Mouse (Mus musculus): ENCODE results near the gene Siglece.

Siglece gene

GRCm38 (mm10) chr7:43660002-43660401 lies at the start of gene Siglece:
TSS of gene Siglece (minus strand) at chr7:43660161.
- DNase-seq (ENCODE audit: inconsistent age in 2 of 2, low spot score in 1 of 2) = no peak

DNA sequence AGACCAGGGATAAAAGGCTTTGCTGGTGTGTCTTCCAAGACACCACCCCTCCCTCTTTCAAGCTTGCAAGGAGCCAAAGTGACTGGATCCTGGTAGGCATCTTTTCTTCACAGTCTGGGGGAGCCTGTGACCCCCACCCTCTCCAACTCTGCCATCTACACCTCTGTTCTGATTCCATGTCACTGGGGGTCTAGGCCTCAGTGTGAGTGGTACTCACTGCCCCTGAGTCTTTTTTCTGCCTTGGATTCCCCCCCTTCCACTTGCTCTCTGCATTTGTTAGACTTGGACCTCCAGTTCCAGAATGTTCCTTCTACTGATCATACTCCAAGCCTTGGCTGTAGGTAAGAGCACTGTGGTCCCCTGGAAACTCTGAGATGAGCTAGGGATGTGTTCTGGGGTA lies 30.2 kb upstream of the Siglece start, which contains the start of gene Klk14:
Klk14 (plus strand) TSS at position 301 of the 400 bp plus-strand sequence.
- no peak for DNase-seq (ENCODE audit: inconsistent age in 2 of 2, low spot score in 1 of 2)

GRCm38 (mm10) chr7:43685088-43685487 lies 25.1 kb upstream of the Siglece start:
- DNase-seq (ENCODE audit: inconsistent age in 2 of 2, low spot score in 1 of 2) = no peak

- DNase-seq (ENCODE audit: inconsistent age in 2 of 2, low spot score in 1 of 2) = peak in 1 of 2 experiments; percentile 25
These were observed 22.6 kb upstream of the Siglece start for GRCm38 (mm10) chr7:43682511-43682910.

DNA sequence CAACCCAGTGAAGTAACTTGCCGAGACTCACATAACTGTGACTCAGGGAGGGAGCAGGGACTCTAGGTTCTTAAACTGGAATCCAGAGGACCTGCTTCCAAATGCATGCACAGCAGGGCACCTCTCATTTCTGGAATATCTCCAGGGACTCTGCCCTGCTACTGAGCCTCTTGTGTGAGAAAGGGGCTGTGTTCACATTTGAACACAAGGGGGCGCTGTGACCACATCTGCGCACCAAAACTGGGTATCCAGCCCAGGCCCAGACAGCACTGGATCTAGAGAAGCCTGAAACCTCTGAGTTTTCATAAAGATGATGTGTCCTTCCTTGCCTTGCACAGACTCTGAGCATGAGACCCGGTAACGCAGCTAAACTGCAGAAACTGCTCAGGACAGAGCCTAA lies 21.0 kb upstream of the Siglece start:
- peak; percentile 49 to 83 for DNase-seq (ENCODE audit: inconsistent age in 2 of 2, low spot score in 1 of 2)

GRCm38 (mm10) chr7:43678517-43678916 lies 18.6 kb upstream of the Siglece start:
- peak; percentile 49 to 80 for DNase-seq (ENCODE audit: inconsistent age in 2 of 2, low spot score in 1 of 2)

- peak in 1 of 2 experiments; percentile 21 for DNase-seq (ENCODE audit: inconsistent age in 2 of 2, low spot score in 1 of 2)
These were observed 15.1 kb upstream of the Siglece start for GRCm38 (mm10) chr7:43675091-43675490.

DNA sequence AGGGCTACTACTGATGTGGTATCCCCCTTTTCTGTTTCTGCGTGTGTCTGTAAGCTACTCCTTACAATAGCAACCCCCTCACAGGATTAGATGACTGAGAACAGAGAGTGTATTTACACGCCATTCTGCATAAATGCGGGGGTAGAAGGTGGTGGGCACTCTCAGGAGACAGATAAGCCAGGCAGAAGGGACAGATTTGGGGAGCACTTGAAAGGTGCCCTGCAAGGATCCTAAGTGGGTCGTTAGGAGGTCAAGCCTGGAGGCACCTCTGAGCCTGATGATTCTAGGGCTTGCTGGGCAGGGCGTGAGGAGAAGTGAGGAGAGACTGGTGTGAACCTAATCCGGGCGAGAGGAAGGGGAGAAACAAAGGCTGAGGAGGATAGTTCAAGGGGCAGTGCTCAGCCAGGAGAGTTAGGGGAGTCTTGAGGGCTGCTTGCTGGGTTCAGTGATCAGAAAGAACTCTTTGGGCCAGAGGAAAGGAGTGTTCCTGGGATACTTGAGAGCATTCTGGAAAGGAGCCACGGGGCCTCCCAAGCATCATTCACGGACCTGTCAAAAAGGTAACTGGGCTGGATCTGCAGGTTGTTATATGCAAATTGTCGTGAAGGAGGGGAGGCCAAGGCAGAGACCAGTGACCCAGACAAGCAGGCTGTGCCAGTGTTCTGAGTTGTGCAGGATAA lies 12.8 kb upstream of the Siglece start:
- DNase-seq (ENCODE audit: inconsistent age in 2 of 2, low spot score in 1 of 2) = peak; percentile 30 to 70

DNA sequence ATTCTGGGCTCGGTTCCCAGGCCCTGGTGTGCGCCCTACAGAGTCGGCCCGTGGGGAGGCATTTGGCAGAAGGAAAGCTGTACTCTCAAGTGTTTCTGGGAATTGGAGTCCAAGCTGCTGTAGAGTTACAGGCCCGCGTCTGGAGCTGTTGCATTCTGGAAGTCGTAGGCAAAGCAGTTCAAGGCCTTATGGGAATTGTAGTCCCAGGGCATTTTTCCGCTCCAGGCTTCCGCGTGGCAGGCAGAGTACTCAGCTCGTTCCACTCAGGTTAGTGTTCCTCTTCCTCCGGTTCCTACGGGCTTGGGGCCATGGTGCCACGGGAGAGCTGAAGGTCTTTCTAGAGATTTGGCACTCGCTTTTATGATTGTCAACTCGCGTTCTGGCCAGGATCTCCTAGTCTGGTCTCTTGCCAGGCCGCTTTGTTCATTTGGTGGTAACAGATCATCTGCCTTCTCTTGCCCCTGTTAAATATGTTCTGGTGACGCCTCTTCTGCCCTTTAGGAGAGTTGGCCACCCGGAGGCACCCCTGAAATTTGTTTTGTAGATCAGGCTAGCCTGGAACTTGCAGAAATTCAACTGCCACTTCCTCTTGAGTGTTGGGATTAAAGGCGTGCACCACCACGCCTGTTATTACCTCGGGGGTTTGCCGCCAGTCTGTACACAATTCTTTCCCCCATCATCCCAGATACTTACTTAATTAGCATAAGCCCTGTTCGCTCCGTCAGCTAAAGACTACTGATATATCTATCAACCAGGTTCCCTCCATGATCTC lies 12.0 kb upstream of the Siglece start, which contains the start of gene Ctu1:
Ctu1 (plus strand) TSS at position 208 of the 772 bp plus-strand sequence.
- peak; percentile 94 to 97 for DNase-seq (ENCODE audit: inconsistent age in 2 of 2, low spot score in 1 of 2)

- peak; percentile 40 to 60 for DNase-seq (ENCODE audit: inconsistent age in 2 of 2, low spot score in 1 of 2)
These were observed 11.3 kb upstream of the Siglece start for GRCm38 (mm10) chr7:43671064-43671808.

DNA sequence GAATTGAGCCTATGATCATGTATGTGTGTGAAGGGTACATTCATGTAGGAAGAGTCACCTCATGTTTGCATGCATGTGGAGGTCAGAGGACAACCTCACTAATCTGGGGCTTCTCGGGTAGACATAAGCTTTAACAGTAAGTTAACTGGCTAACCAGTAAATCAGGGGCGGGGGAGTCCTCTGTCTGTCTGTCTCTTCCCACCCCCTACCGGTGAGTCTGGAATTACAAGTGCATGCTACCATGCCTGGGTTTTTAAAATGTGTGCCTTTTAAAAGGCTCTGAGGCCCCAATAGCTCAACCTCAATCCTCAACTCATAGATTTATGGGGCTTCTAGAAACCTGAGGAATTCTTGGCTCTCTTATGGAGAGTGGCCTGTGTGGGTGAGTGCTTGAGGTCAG lies 8.6 kb upstream of the Siglece start:
- DNase-seq (ENCODE audit: inconsistent age in 2 of 2, low spot score in 1 of 2) = peak in 1 of 2 experiments; percentile 63

- DNase-seq (ENCODE audit: inconsistent age in 2 of 2, low spot score in 1 of 2) = peak in 1 of 2 experiments; percentile 80
These were observed 7.3 kb upstream of the Siglece start for GRCm38 (mm10) chr7:43667221-43667620.

DNA sequence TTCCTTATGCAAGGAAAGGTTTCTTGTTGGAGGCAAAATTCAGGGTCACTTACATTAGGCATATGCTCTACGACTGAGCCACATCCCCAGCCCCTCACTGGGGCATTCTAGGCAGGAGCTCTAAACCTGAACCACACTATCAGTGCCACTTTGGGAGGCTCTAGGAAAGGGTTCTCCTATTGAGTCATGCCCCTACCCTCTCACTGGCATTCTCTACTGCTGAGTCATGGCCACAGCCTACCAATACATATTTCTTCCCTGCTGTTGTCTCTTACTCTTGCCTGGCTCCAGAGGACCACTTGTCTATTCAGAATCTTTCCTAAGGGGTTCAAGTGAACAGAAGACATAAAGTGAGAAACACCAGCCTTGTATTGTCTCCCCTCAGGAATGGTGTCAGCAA lies 2.8 kb upstream of the Siglece start:
- DNase-seq (ENCODE audit: inconsistent age in 2 of 2, low spot score in 1 of 2) = peak; percentile 71 to 83

GRCm38 (mm10) chr7:43656232-43656631 lies 3.7 kb downstream of the Siglece start:
- DNase-seq (ENCODE audit: inconsistent age in 2 of 2, low spot score in 1 of 2) = no peak

- DNase-seq (ENCODE audit: inconsistent age in 2 of 2, low spot score in 1 of 2) = no peak
These were observed 5.4 kb downstream of the Siglece start for GRCm38 (mm10) chr7:43654519-43654918.

GRCm38 (mm10) chr7:43652683-43653082 lies 7.3 kb downstream of the Siglece start:
- DNase-seq (ENCODE audit: inconsistent age in 2 of 2, low spot score in 1 of 2) = peak; percentile 38 to 71

GRCm38 (mm10) chr7:43643046-43643652 lies 16.8 kb downstream of the Siglece start:
- DNase-seq (ENCODE audit: inconsistent age in 2 of 2, low spot score in 1 of 2) = no peak

DNA sequence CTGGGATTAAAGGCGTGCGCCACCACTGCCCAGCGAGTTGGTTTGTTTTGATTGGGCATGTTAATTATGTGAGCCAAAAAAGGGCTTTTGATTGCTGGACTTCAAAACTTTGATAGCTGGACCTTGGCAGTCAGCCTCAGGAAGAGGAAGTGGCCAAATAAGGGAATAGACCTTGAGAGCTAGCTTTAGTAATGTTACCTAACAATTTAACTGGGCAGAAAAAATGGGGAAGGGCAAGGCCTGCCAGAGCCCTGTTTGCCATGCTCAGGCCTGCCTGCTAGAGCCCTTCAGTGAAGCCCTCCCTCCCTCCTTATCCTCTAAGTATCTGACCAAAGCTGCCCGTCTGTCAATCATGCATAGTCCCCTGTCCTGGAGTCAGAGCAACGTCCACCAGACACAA lies 17.4 kb downstream of the Siglece start:
- peak; percentile 67 to 92 for DNase-seq (ENCODE audit: inconsistent age in 2 of 2, low spot score in 1 of 2)

- DNase-seq (ENCODE audit: inconsistent age in 2 of 2, low spot score in 1 of 2) = no peak
These were observed 22.8 kb downstream of the Siglece start for GRCm38 (mm10) chr7:43637118-43637517.

- no peak for DNase-seq (ENCODE audit: inconsistent age in 2 of 2, low spot score in 1 of 2)
These were observed 23.8 kb downstream of the Siglece start for GRCm38 (mm10) chr7:43636194-43636593.

DNA sequence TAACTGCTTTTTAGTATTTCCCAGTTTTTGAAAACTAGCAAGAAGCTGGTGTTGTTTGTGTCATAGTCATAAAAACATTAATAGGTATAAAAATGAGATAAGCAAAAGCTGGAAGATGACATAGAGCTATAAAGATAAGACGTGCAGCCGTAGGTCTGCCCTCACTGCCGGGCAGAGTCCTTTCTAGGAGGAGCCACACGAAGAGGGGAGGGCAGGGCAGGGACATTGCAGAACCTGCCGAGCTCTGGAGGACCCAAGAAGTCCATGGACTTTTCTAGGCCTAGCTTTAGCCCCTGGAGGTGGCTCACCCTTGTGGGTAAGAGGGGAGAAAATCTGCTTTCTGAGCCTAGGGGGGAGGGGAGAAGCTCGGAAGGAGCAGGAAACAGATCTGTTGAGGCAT lies 25.5 kb downstream of the Siglece start, which contains the start of gene Ceacam18:
Ceacam18 (plus strand) TSS at position 208 of the 400 bp plus-strand sequence.
- no peak for DNase-seq (ENCODE audit: inconsistent age in 2 of 2, low spot score in 1 of 2)
